Mouse (Mus musculus): ENCODE measurements around the gene Clic4.
"Not testable (repeated sequence)": the region's sequence is repeated elsewhere in the genome, so short reads cannot be mapped to it uniquely, and the experiment has no call there.

Gene Clic4

GRCm38 (mm10) chr4:135292477-135293089 lies 20.0 kb upstream of the Clic4 start:
- DNase-seq (ENCODE audit: extremely low read depth, low read depth, low spot score), result no peak

- DNase-seq (ENCODE audit: extremely low read depth, low read depth, low spot score), result no peak
Measured at GRCm38 (mm10) chr4:135291841-135292240, 19.2 kb upstream of the Clic4 start.

- DNase-seq (ENCODE audit: extremely low read depth, low read depth, low spot score), result no peak
Measured at GRCm38 (mm10) chr4:135291199-135291598, 18.6 kb upstream of the Clic4 start.

GRCm38 (mm10) chr4:135287975-135288374 lies 15.4 kb upstream of the Clic4 start:
- DNase-seq (ENCODE audit: extremely low read depth, low read depth, low spot score), result no peak

- no peak for DNase-seq (ENCODE audit: extremely low read depth, low read depth, low spot score)
Measured at GRCm38 (mm10) chr4:135286833-135287395, 14.3 kb upstream of the Clic4 start.

GRCm38 (mm10) chr4:135286033-135286622 lies 13.5 kb upstream of the Clic4 start:
- DNase-seq (ENCODE audit: extremely low read depth, low read depth, low spot score), result no peak

- no peak for DNase-seq (ENCODE audit: extremely low read depth, low read depth, low spot score)
Measured at GRCm38 (mm10) chr4:135285436-135285835, 12.8 kb upstream of the Clic4 start.

GRCm38 (mm10) chr4:135283875-135284274 lies 11.3 kb upstream of the Clic4 start:
- no peak for DNase-seq (ENCODE audit: extremely low read depth, low read depth, low spot score)

- DNase-seq (ENCODE audit: extremely low read depth, low read depth, low spot score), result no peak
Measured at GRCm38 (mm10) chr4:135283417-135283816, 10.8 kb upstream of the Clic4 start.

GRCm38 (mm10) chr4:135282651-135283290 lies 10.2 kb upstream of the Clic4 start:
- no peak for DNase-seq (ENCODE audit: extremely low read depth, low read depth, low spot score)

- DNase-seq (ENCODE audit: extremely low read depth, low read depth, low spot score), result not testable (repeated sequence)
Measured at GRCm38 (mm10) chr4:135280016-135280415, 7.4 kb upstream of the Clic4 start.

- no peak for DNase-seq (ENCODE audit: extremely low read depth, low read depth, low spot score)
Measured at GRCm38 (mm10) chr4:135276681-135277379, 4.2 kb upstream of the Clic4 start.

GRCm38 (mm10) chr4:135274761-135275160 lies 2.1 kb upstream of the Clic4 start:
- no peak for DNase-seq (ENCODE audit: extremely low read depth, low read depth, low spot score)

- DNase-seq (ENCODE audit: extremely low read depth, low read depth, low spot score), result no peak
Measured at GRCm38 (mm10) chr4:135273307-135273682, 681 bp upstream of the Clic4 start.

- no peak for DNase-seq (ENCODE audit: extremely low read depth, low read depth, low spot score)
Measured at GRCm38 (mm10) chr4:135271881-135272616, 565 bp downstream of the Clic4 start.

GRCm38 (mm10) chr4:135271419-135271828 lies 1.2 kb downstream of the Clic4 start:
- DNase-seq (ENCODE audit: extremely low read depth, low read depth, low spot score), result no peak

GRCm38 (mm10) chr4:135270476-135270875 lies 2.1 kb downstream of the Clic4 start:
- no peak for DNase-seq (ENCODE audit: extremely low read depth, low read depth, low spot score)

GRCm38 (mm10) chr4:135269656-135270341 lies 2.8 kb downstream of the Clic4 start:
- DNase-seq (ENCODE audit: extremely low read depth, low read depth, low spot score), result no peak

GRCm38 (mm10) chr4:135267521-135267920 lies 5.1 kb downstream of the Clic4 start:
- DNase-seq (ENCODE audit: extremely low read depth, low read depth, low spot score), result no peak

- no peak for DNase-seq (ENCODE audit: extremely low read depth, low read depth, low spot score)
Measured at GRCm38 (mm10) chr4:135266987-135267386, 5.6 kb downstream of the Clic4 start.

All from fat pad, adult 2 months (tissue).